Mouse (Mus musculus) cerebellum, postnatal 4 days (tissue): Measurements from ENCODE around the gene Map1s.
A peak's percentile ranks its signal among the peaks of the same experiment; 100 is the strongest.
"Not testable (repeated sequence)": the region's sequence is repeated elsewhere in the genome, so short reads cannot be mapped to it uniquely, and the experiment has no call there.

Experiments
- DNase-seq, 2 experiments: peaks; one replicate each; pipeline ENCODE4 v3.0.0; 2022; ENCODE audit warnings: low spot score in 2 of 2, mixed read lengths in 1 of 2

Gene Map1s

DNA sequence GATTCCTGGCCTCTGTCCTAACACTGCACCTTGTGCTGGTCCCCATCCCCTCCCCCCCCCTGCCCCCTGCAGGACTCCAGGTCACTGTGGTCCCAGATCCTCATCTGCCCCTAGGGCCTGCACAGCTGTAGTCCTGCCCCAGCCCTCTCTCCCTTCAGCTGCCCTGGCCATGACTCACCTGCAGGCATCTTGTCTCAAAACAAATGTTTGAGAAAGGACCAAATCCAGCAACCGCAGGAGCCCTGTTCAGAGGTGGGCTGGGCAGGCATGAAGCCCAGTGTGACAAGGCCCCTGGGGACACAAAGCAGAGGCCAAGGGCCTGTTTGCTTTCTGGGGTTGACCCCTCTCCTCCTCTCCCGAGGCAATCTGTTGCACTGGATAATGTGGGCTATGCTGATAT lies 27.6 kb upstream of the Map1s start:
- DNase-seq: no peak

DNA sequence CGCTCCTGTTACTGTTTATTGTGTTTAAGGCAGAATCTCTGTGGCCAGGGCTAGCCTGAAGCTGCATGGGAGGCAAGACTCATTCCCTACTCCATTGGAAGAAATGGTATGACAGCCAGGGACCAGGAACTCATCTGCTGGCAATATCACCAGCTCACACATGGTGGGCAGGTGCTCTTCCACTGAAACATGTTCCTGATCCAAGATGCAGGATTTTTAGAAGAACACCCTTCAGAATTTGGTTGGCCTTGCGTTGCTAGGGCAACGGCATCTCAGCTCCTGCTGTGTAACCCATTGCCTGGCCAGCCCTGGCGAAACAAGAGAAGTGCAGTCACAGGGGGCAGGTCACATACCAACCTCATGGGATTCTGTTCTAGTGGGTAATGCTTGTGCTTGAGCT lies 26.2 kb upstream of the Map1s start:
- DNase-seq: peak in 1 of 2 experiments; percentile 4

DNA sequence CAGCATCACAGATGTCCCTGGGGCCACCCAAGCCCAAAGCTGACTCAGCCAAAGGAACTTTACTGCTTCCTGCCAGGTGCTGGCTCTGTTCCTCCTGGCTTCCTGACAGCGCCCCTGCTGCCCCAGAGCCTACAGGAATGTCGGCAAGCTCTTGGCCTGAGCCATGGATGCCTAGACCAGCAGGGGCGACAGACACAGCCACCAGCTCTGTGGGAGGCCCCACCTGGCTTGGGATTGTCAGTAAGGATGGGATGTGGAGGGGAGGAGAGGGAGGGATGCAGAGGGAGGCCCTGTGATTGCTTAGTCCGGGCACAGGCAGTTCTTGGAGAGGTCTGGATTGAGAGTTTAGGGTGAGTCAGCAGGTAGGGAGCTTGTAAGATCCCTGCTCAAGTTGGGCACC lies 25.6 kb upstream of the Map1s start:
- peak in 1 of 2 experiments; percentile 76 for DNase-seq

- DNase-seq: peak in 1 of 2 experiments; percentile 1
These were observed 25.2 kb upstream of the Map1s start for GRCm38 (mm10) chr8:70880546-70880945.

DNA sequence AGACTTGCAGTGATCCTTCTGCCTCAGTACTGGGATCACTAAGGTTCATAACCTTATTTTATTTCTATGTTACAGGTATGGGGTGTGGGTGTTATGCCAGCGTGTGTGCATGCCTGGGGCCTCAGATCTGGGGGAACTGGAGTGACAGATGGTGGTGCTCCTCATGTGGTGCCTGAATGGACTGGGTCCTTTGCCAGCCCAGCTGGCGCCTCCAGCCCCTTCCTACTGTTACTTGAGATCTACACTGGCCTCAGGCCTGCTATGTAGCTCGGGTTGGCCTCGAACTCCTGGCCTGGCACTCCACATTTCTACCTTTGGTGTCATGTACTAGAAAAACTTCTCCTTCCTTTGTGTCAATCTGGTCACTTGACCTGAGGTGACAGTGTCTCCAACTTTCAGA lies 21.5 kb upstream of the Map1s start:
- DNase-seq: peak in 1 of 2 experiments; percentile 7

DNA sequence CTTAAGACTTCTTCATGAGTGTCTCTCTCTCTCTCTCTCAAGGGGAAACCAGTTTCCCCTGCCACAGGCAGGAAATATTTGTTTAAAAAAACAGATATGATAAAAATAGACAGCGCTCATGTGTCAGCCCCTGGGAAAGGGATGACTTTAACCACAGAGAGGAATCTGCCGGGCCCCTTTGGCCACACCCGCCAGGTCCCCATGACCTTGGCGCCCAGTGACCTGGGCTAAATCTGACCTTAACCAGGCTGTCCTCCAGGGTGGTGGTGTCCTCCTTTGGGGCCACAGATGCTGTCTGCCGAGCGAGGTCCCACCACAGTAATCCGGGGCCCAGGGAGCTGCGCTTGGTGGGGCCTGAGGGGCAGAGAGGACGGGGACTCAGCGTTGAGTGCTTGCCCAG lies 21.0 kb upstream of the Map1s start:
- no peak for DNase-seq

DNA sequence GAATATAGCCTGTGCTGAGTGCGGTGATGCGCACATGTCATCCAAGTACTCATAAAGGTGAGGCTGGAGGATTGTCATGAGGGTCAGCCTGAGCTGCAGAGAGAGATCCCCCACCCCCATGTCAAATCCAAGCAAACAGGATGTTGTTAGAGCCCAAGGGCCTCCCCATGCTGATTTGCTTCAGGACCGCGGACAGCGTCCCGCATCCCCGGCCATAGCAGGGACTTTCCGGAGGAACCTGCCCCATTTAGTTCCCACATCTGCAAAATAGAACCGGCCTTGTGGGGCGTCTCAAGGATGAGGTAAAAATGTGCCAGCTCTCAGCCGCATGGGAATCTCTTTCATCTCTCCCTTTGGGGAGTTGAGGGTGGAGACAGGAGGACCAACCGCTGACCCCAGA lies 20.1 kb upstream of the Map1s start:
- no peak for DNase-seq

DNA sequence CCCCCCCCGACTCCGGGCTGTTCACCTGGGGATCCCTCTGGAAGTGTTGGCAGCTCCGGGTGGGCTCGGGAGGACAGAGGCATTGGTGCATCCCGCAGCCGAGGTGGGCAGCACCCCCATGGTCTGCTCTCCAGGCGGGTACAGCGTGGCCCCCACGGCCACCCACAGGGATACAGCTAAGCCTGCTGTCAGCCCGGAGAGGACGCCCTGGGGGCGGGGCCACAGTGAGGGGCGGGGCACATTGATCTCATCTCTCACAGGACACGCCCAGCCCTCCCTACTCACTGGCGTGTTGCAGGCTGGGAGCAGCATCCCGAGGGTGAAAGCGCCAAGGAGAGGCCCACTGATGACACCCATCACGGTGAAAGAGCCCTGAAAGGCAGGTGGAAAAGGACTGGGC lies 18.1 kb upstream of the Map1s start:
- no peak for DNase-seq

DNA sequence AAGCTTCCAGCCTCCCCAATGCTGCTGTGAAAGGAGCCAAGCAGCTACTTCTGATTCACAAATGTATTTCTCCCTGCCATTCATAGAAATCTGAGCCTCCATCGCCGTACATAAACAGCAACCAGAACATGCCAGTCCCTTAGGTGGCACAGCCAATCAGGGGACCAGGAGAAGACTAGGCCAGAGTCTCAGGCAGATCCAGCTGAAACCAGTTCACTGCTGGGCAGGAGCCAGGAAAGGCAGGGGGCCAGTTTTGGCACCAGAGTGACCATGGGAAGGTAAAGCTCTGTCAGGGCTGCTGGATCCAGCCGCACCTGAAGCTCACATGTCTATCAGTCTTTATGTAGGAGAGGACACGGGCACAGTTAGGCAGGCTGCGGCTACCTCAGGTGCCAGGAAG lies 15.1 kb upstream of the Map1s start:
- DNase-seq: no peak

DNA sequence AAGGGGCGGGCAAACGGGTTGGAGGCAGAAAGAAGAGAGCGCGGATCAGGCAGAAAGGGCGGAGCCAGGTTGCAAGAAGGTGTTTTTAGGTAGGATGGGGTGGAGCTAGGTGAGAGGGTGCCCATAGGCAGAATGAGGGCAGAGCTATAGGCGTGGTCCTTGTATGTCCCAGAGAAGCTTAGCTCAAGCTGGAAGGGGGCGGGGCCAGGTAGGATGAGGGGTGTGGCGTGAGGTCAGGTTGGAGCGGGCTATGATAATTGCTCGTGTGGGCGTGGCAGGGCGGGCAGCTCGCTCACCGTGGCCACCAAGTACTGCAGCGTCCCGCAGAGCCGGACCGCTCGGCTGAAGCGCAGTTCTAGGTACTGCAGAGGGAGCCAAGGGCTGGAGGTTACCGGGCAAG lies 14.4 kb upstream of the Map1s start:
- no peak for DNase-seq

GRCm38 (mm10) chr8:70892022-70892895 lies 13.5 kb upstream of the Map1s start, which contains the start of gene Slc5a5:
TSS of gene Slc5a5 (minus strand) at chr8:70892757.
- DNase-seq: no peak

DNA sequence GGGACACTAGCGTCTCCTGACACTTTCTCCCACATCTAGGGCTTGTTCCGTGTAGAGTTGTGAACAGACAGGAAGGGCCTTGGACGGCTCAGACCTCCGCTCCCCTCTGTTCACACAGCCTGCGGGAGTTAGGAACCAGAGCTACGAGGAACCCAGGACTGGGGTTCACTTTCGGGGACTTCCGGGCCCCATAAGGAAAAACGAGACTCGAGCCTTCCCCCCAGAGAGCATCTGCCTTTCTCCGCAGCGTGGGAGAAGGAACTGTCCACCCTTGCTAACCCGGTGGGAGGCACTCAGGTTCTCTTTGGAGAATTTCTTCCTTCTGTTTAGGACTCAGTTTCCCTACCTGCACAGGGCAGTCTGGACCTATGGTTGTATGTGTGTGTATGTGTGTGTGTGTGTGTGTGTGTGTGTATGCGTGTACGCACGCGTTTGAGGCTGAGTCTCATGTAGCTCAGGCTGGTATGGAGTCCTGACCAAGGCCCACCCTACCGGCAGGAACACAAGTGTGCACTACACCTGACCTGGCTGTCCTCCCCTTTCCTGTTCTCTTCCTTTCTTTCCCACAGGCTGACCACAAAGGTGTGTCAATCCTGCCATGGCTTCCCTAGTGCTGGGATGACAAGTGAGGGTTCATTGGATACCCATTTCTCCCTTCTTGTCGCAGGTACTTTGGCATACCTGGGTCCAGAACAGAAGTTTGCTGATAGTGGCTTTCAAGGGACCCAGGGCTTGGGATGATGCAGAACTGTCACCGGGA lies 12.7 kb upstream of the Map1s start:
- DNase-seq: no peak

DNA sequence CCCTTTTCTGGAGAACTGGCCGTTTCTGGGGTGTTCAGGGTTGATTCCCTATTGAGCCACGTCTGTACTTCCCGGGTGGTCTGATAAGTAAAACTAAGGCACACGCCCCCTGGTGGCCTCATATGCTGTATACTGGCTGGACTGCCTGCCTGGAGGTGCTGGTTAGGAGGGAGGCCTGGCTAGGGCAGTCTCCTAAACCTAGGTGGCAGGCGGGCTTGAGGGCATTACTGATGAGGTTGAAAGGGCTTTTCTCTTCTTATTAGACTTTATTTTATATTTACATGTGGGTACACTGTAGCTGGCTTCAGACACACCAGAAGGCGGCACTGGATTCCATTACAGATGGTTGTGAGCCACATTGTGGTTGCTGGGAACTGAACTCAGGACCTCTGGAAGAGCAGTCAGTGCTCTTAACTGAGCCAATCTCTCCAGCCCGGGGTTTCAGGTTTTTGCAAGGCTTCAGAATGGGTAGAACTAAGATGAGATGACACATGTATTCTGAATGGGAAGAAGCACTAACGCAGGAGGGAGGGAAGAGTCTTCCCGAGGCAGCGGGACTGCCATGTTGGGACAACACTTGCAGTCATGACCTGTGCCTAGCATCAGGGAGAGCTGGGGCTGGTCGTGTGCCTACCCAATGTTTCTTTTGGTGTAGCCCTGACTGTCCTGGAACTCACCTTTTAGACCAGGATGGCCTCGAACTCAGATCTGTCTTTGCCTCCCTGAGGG lies 11.9 kb upstream of the Map1s start:
- DNase-seq: peak; percentile 50 to 77

DNA sequence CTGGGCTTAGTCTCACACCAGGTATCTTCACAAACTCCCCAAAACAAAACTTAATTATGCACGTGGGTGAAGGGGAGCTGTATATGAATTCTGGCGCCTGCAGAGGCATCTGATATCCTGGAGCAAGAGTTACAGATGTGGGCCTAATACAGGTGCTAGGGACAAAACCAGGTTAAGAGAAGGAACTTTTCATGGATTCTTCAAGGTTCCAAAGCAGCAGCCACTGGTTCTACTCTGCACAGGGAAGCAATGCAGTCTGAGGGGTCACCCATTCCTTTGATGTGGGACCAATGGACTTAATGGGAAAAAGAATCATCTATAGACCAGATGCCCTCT lies 11.4 kb upstream of the Map1s start:
- no peak for DNase-seq

DNA sequence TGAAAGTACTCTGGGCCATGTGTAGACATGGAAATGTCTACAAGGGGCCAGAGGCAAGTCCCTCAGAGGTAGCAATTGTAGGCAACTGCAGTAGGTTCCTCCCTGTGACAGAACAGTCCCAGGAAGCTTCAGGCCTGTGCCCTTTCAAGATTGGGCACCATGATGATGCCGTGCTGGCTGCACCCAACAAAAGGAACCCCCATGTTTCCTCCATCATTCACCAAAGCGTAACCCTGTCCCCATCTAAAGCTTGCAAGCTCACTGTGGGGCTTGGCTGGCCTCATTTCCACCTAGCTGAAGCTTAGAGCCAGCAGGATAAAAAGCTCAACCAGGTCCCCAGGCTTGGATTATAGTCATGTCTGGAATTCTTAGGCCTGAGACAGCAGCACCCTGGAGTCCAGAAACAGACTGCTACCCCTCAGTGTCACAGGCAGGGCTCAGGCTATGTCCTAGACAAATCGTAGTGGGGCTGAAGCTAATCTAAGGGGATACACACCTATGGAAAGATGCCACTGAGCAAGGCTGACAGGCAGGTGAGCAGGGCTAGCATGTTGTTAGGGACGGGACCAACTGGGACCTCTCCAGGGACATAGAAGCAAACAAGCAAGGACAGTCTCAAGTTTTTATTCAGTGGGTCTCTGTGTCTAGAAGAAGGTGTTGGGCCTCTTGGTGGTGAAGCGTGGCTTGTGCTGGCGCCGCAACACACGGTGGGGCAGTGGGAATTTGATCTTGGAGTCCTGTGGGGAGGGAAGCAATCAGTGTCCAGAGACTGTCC lies 10.8 kb upstream of the Map1s start:
- DNase-seq: no peak

DNA sequence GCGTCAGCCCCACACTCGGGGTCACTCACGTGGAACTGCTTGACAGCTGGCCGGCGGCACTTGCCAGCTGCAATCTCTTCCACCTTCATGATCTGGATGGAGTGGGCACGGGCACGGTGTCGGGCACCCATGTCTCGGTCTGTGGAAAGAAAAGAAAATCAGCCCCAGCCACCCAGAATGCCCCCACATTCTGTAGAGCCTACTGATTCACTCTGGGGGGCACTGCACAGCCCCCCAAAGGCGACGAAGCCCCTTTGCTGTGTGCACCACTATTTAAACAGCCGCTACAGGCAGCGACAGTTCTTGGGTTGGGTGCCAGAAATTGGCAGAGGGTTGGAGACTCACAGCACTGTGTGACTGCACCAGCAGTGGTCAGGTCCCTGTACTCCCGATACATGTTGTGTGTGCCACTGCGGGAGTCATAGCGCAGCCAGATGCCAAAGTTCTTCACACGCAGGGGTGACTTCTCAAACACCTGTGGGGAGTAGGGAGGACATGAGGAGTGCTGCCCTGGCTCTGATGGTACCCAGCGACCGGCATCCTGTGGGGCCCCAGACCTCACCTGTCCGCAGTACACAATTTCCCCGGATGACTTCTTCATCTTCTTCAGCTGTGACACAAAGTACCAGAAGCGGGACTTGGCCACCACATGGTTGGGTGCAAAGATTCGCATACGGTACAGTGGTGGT lies 10.0 kb upstream of the Map1s start:
- not testable (repeated sequence) for DNase-seq

GRCm38 (mm10) chr8:70896316-70897020 lies 9.3 kb upstream of the Map1s start:
- no peak for DNase-seq

GRCm38 (mm10) chr8:70897021-70897680 lies 8.6 kb upstream of the Map1s start, which contains the start of gene Rpl18a:
TSS of gene Rpl18a (minus strand) at chr8:70897412.
- peak; percentile 80 to 87 for DNase-seq

GRCm38 (mm10) chr8:70897681-70898413 lies 7.9 kb upstream of the Map1s start:
- DNase-seq: peak; percentile 87 to 93
